Mouse (Mus musculus) midbrain, embryonic 11.5 days (tissue): ENCODE results near the gene Gm973. TPM values are rescaled to one million over a fixed set of nuclear protein-coding genes. Genes with fewer than 3 reads are reported as not detected.

Experiments used
- polyA plus RNA-seq: library from polyadenylated mRNA; unstranded; fragments of >200 nt; fragmentation: Nextera tagmentation; extraction: Ambion mirVana; gene quantifications from 2 replicates; pipeline ENCODE4 v1.2.1, GENCODE M21; 2014

The Gm973 gene
- polyA plus RNA-seq, 1 experiment from 2014 or later: 7.0 TPM

Other genes with a start within 250 kb of the Gm973 start
- gene Fzd7, start 33.8 kb upstream of the Gm973 start, polyA plus RNA-seq: 5.3 and 6.3 TPM in 2 replicates
- 603 and 652 TPM in 2 replicates for gene Sumo1, start 154.6 kb downstream of the Gm973 start, polyA plus RNA-seq
- 262 and 327 TPM in 2 replicates for gene Nop58, start 168.7 kb downstream of the Gm973 start, polyA plus RNA-seq
- 11.2 and 12.5 TPM in 2 replicates for gene Bmpr2, start 247.1 kb downstream of the Gm973 start, polyA plus RNA-seq